In genomic region chr10:39406798-39407189, GRCm38 (mm10) we compare ENCODE assay signal across 26 mouse cellular contexts. TPM values are rescaled to one million over a fixed set of nuclear protein-coding genes. Genes with fewer than 3 reads are reported as not detected.
DNase-seq lines count a peak whose midpoint lies in the region; ATAC-seq and TF ChIP-seq lines count a peak whose summit lies in the region.
"Had no signal": no experiment of that assay in that cellular context is flagged by ENCODE, and none has a peak within 500 bp of the region (broad histone marks: within the 10 kb centered on the region; RNA-seq: fewer than 3 reads in every experiment).

No protein-coding gene starts in this region.

- H3K4me1 ChIP-seq in heart, embryonic 14.5 days (ENCODE audit: control insufficient read depth in 2 of 2, insufficient read depth in 2 of 2, low read length in 2 of 2), result peaks cover 20 to 55% of the 10 kb centered on the region in 2 experiments
- peaks cover 46% of the 10 kb centered on the region for H3K4me1 ChIP-seq in heart, embryonic 10.5 days
- H3K4me1 ChIP-seq in kidney, embryonic 15.5 days, result peaks cover 20% of the 10 kb centered on the region

- peak overlapping the region; percentile 77 for H3K27ac ChIP-seq in gastrocnemius, adult 2 months
- H3K27ac ChIP-seq in heart, embryonic 14.5 days (replicated peaks in 1 of 2; ENCODE audit: control insufficient read depth in 1 of 2, insufficient read depth in 1 of 2, low read depth in 2 of 2, low read length in 2 of 2), result no peak overlapping the region
- no peak overlapping the region for H3K27ac ChIP-seq in heart, embryonic 10.5 days
- no peak overlapping the region for H3K27ac ChIP-seq in kidney, embryonic 15.5 days
- H3K27ac ChIP-seq: embryonic facial prominence, embryonic 10.5 days; forebrain, embryonic 15.5 days; limb, embryonic 13.5 days; liver, embryonic 13.5 days; lung, embryonic 15.5 days; neural tube, embryonic 13.5 days had no signal

- no peak for ATAC-seq in heart, embryonic 14.5 days (ENCODE audit: insufficient number of reproducible peaks, insufficient read depth, low FRiP score, low read depth)
- 0 out of 2 replicates have a peak, but pooled peaks have one; percentile 3 for ATAC-seq in kidney, embryonic 15.5 days (replicated peaks; ENCODE audit: low FRiP score)
- ATAC-seq: CD4-positive, CD25-positive, alpha-beta regulatory T cell, adult 4 months; forebrain, embryonic 15.5 days; hindbrain, embryonic 16.5 days; Patski had no signal

- 14% methylated on average over 7 of the region's 7 CpGs for WGBS in heart, embryonic 14.5 days
- 64% methylated on average over 7 of the region's 7 CpGs for WGBS in heart, embryonic 10.5 days
- WGBS in kidney, embryonic 15.5 days, result 50% methylated on average over 7 of the region's 7 CpGs

- TF ChIP-seq CTCF in gastrocnemius, adult 2 months (IDR thresholded peaks at IDR 0.05), result no peak

- H3K27me3 ChIP-seq in heart, embryonic 14.5 days (ENCODE audit: control insufficient read depth, insufficient read depth, low read length), result no peaks in the 10 kb centered on the region
- H3K27me3 ChIP-seq in heart, embryonic 10.5 days (ENCODE audit: insufficient read depth, poor library complexity, severe bottlenecking), result no peaks in the 10 kb centered on the region
- no peaks in the 10 kb centered on the region for H3K27me3 ChIP-seq in kidney, embryonic 15.5 days
- H3K27me3 ChIP-seq: forebrain, embryonic 15.5 days; limb, embryonic 13.5 days; liver, embryonic 13.5 days; lung, embryonic 15.5 days; neural tube, embryonic 13.5 days; Patski had no signal

- intact Hi-C loops in gastrocnemius, adult 2 months (cut with DNase I), result no loop called here
- intact Hi-C loops in gastrocnemius, postnatal 36 days (cut with DNase I), result no loop called here

- no peak for DNase-seq in gastrocnemius, adult 2 months
- no peak for DNase-seq in gastrocnemius, postnatal 36 days
- no peak for DNase-seq in heart, embryonic 10.5 days (ENCODE audit: low spot score)
- DNase-seq in kidney, postnatal 10 days, result no peak
- peak; percentile 62 for DNase-seq in NIH3T3 (ENCODE audit: low read depth)
- no peak for DNase-seq in layer of hippocampus, adult 9-10 months (ENCODE audit: low spot score)
- DNase-seq: cerebellum, adult 11-12 months; cerebellum, postnatal 10 days; gastrocnemius, postnatal 10 days; layer of hippocampus, adult 9-11 months; liver, embryonic 13.5 days; midbrain, embryonic 14.5 days; right cerebral cortex, adult 18-20 months; right cerebral cortex, postnatal 4 days; thymus, adult 18-20 months; thymus, postnatal 36 days had no signal

- no peaks in the 10 kb centered on the region for H3K36me3 ChIP-seq in heart, embryonic 14.5 days (ENCODE audit: control insufficient read depth, insufficient read depth, low read length)
- H3K36me3 ChIP-seq in heart, embryonic 10.5 days, result peaks cover 12% of the 10 kb centered on the region; the same call in 1 of the 2 replicates
- H3K36me3 ChIP-seq in kidney, embryonic 15.5 days, result 0 out of 2 replicates have a peak, but pooled peaks cover 3% of the 10 kb centered on the region
- H3K36me3 ChIP-seq: liver, embryonic 13.5 days; lung, embryonic 15.5 days had no signal

- no peak overlapping the region; the same call in 1 of the 2 replicates for H3K9ac ChIP-seq in heart, embryonic 14.5 days (ENCODE audit: low read length)
- H3K9ac ChIP-seq in kidney, embryonic 15.5 days, result no peak overlapping the region
- H3K9ac ChIP-seq: forebrain, embryonic 15.5 days; limb, embryonic 13.5 days; liver, embryonic 13.5 days; lung, embryonic 15.5 days had no signal

- peaks cover 6% of the 10 kb centered on the region; the same call in 1 of the 2 replicates for H3K9me3 ChIP-seq in heart, embryonic 14.5 days (ENCODE audit: control insufficient read depth, low read length)
- no peaks in the 10 kb centered on the region for H3K9me3 ChIP-seq in heart, embryonic 10.5 days
- 0 out of 2 replicates have a peak, but pooled peaks cover 4% of the 10 kb centered on the region for H3K9me3 ChIP-seq in kidney, embryonic 15.5 days (replicated peaks)
- H3K9me3 ChIP-seq: embryonic facial prominence, embryonic 10.5 days; forebrain, embryonic 15.5 days; limb, embryonic 13.5 days; liver, embryonic 13.5 days; lung, embryonic 15.5 days; neural tube, embryonic 13.5 days had no signal

- H3K4me2 ChIP-seq in heart, embryonic 14.5 days (ENCODE audit: low read length), result peak overlapping the region; percentile 5
- 0 out of 2 replicates have a peak overlapping the region, but pooled peaks have one; percentile 13 for H3K4me2 ChIP-seq in kidney, embryonic 15.5 days
- H3K4me2 ChIP-seq: forebrain, embryonic 15.5 days; limb, embryonic 13.5 days; liver, embryonic 13.5 days; lung, embryonic 15.5 days; neural tube, embryonic 13.5 days had no signal

- peak overlapping the region; percentile 52 for H3K4me3 ChIP-seq in gastrocnemius, adult 2 months
- H3K4me3 ChIP-seq in heart, embryonic 14.5 days (ENCODE audit: control insufficient read depth in 1 of 2, insufficient read depth in 1 of 2, low read depth in 1 of 2, low read length in 2 of 2), result no peak overlapping the region
- H3K4me3 ChIP-seq in heart, embryonic 10.5 days, result no peak overlapping the region
- no peak overlapping the region for H3K4me3 ChIP-seq in kidney, embryonic 15.5 days (replicated peaks)
- H3K4me3 ChIP-seq: embryonic facial prominence, embryonic 10.5 days; forebrain, embryonic 15.5 days; limb, embryonic 13.5 days; liver, embryonic 13.5 days; lung, embryonic 15.5 days; neural tube, embryonic 13.5 days had no signal

RNA-seq across cellular contexts. Expression of gene Fyn, which starts 38.1 kb away (rescaled TPM):
- total RNA-seq in gastrocnemius, adult 2 months (2021), result 10 to 100 TPM in 1 of 2 experiments, 1 to 10 TPM in 1; 7.3 to 12.0 TPM
- total RNA-seq in gastrocnemius, postnatal 36 days (2021), result 1 to 10 TPM; 6.7 to 8.0 TPM
- polyA plus RNA-seq in heart, embryonic 14.5 days (2014; fragmentation: Nextera tagmentation; extraction: Ambion mirVana), result 20.3 and 22.2 TPM in 2 replicates
- 12.9 and 20.8 TPM in 2 replicates for polyA plus RNA-seq in heart, embryonic 10.5 days (2016; fragmentation: Nextera tagmentation; extraction: Ambion mirVana)
- polyA plus RNA-seq in kidney, embryonic 15.5 days (2015; fragmentation: Nextera tagmentation; extraction: Ambion mirVana), result 26.2 and 27.0 TPM in 2 replicates
